Mouse (Mus musculus) heart, postnatal 25 days (tissue): ENCODE data around the gene Slc7a3. TPM values are rescaled to one million over a fixed set of nuclear protein-coding genes. Genes with fewer than 3 reads are reported as not detected.
"Not testable (repeated sequence)": the region's sequence is repeated elsewhere in the genome, so short reads cannot be mapped to it uniquely, and the experiment has no call there.

ENCODE experiments used
- DNase-seq: peaks from one replicate; pipeline ENCODE4 v3.0.0; 2022; ENCODE audit warnings: low spot score
- intact Hi-C: fragments of 180-260 bp; cut with DNase I; formaldehyde crosslinking; loops from one replicate; pipeline ENCODE4 v1.15.1; 2025
- total RNA-seq, 2 experiments: library from RNA; stranded (reverse); gene quantifications; 2 replicates each; pipeline ENCODE4 v1.2.3; 2021

Gene Slc7a3
- under 1 TPM in 1 of 2 experiments, not detected in 1; 0.29 TPM for total RNA-seq

DNA sequence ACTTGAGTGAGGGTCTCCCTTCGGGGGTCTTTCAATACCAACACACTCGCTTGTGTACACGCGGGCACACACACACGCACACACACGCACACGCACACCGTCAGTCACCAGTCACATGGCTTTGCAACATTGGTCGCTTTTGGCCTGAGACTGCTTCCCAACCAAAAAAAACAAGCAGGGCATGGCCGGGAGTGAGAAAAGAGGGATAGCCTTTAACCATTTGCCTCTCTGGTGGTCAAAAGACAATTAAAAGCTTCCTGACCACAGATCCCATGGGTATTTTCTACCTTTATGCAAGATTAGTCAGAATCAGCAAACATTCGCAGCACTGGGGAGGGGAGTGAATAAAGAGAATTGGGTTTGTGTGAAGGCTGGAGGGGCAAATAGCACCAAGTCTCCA, at the start of gene Slc7a3:
TSS of gene Slc7a3 (minus strand) at position 101 of the 400 bp plus-strand sequence.
- DNase-seq = no peak
- intact Hi-C loops = no loop called here

DNA sequence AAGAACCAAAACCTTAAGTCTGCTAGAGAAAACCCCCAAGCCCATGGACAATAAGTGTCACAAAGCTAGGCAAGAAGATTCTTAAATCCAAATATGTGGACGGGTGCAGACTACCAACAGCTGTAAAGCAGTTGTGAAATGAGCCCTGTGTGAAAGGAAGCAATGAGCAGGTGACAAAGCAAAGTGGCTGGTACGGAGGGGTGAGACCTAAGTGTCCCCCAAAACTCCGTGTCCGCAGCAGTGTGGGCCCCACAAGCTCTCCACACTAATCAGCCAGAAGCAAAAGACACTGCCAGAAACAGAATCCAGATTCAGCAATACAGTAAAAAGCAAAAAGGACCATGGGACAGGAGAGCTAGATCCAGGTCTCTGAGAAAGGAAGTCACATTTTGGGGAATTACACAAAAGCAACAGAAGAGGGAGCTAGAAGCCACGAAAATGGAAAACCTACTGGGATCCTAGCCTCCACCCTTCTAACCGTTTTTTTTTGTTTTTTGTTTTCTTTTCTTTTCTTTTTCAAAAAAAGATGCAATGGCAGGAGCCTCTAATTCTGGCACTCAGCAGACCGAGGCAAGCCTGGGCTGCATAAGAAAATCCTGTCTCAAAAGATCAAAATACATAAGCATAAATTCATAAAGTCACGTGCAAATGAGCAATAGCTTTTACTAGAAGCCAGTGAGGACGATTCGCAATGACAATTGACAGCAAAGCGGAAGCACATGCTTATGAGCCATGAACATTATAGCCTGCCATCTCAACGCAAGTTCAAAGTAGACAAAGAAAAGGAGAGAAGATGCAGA, 46.4 kb upstream of the Slc7a3 start:
- intact Hi-C loops = loop anchor here (1.0 to 10.0 kb wide), 3 partner anchors 155 to 293 kb away; partner anchors contain the start of genes Nono and Zmym3
- DNase-seq = no peak

DNA sequence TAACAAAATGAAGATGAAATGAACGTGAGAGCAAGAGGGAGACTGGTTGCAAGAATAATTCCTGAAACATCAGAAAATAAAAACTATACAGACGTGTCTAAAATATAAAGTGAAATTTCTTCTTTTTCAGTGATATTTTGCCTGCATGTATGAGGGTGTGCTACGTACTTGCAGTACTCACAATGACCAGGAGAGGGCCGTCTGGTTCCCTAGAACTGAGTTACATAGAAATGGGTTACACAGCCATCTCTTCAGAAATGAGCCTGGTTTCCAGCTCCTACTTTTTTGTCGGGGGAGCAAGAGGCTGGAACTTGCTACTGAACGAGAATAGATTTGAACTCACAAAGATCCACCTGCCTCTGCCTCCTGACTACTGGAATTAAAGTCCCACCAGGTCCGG, 45.2 kb upstream of the Slc7a3 start:
- no peak for DNase-seq
- intact Hi-C loops = loop anchor here (5.0 to 10.0 kb wide), 2 partner anchors 156 to 294 kb away; partner anchors contain the start of genes Nono and Zmym3

DNA sequence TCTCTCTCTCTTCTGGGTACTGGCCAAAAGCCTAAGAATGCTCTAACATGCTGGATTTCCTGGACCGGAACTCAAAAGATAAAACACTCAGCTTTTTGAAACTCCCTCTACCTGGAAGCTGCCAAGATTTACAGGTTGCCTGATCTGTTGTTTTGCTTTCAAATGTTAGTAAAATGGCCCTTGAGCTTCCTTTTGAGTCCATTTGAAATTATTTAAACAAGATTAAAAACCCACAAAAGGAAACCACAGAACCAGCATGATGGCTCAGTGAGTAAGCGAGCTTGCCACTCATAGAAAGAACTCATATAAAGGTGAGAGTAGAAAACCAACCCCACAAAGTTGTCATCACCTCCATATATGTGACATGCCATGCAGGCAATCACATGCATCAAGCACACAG, 42.7 kb upstream of the Slc7a3 start:
- DNase-seq = no peak

DNA sequence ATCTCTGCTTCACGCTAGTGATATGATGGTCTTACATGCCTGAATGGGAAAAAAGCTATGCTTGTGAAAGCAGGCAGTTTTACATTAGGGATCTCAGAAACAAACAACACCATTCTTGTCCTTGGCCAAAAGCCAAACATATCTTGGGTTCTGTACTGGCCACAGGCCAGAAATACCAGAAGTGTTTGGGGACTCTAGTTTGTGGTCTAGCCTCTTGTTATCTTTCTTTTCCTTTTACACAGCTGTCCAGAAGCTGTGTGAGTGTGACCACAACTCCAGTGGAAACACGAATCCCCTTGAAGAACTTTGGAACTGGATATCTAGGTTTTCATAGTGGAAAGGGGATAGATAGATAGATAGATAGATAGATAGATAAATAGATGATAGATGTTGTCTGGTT, 41.2 kb upstream of the Slc7a3 start:
- no peak for DNase-seq
- intact Hi-C loops = no loop called here

More for the DNA sequence above, 42.7 kb upstream of the Slc7a3 start:
- intact Hi-C loops = no loop called here

DNA sequence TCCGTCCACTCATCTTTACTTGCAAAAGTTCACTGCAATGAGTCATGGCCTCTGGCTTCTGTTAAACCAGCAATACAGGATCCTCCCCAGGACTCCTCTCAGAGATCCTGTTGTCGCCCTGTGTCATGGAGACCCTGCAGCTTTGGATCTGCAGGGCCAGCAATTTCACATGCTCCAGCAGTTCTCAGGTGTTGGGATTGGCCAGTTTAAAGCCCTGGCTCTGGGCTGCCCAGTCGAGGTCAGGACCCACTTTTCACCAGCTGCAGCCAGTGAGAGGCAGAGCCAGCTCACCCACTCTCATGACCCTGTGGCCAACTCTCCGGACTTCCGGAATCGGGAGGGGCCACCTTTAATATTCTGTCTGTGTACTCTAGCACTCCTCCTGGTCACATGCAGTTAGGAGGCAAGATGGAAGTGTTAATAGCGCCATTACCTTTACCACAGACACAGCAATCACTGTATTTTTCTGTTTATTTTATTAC, 40.7 kb upstream of the Slc7a3 start:
- DNase-seq = peak; percentile 2
- intact Hi-C loops = no loop called here

DNA sequence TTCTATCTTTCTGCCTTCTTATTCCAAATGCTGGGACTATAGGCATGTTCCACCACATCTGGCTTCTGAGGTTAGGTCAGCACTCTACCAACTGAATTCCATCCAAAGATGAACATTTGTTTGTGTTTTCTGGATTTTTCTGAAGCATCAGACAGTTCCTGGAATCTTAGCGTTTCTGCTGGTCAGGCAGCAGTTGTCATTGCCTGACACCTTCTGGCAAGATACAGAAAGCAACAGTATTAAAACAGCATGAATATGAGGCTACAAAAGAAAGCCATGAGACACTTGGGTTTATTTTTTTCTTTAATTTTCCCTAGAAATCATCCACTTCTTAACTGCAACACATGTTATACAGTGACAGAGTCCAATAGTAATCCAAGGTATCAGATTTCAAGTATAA, 34.7 kb upstream of the Slc7a3 start:
- no peak for DNase-seq
- intact Hi-C loops = no loop called here

DNA sequence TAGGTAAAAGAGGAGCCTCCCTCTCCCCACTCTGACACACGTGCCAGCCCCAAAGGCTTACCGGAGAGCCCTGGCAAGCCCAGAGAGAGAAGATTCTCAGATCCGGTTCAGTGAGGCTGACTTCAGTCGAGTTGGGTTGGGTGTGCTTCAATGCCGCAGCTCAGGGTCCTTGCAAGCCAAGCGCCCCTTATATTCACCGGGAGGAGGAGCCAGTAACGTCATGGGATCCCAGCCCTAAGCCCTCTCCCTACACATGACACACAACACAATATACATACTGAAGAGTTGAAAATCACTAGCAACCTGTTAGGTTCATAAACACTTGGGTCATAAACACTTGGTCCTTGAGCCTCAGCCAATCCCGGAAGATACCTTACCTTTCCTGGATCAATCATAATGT, 609 bp downstream of the Slc7a3 start:
- DNase-seq, intact Hi-C loops: not testable (repeated sequence)

DNA sequence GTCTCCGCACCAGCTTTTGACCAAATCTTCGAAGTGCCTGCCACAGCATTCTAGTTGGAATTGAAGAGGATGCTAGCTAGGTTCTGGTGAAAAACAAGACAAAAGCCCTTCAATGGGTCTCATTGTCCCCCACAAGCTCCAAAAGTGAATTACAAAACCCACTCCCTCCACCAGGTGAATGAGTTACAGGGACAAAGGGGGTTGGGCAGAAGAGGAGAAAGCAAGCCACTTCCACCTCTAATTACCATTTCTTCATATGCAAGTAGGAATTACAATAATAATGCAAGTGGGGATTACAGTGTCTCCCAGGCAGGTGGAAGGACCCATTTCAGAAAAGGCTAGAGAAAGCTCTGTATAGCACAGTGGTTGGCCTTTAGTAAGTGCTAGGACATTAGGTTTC, 1.6 kb downstream of the Slc7a3 start:
- DNase-seq = no peak
- intact Hi-C loops = no loop called here

DNA sequence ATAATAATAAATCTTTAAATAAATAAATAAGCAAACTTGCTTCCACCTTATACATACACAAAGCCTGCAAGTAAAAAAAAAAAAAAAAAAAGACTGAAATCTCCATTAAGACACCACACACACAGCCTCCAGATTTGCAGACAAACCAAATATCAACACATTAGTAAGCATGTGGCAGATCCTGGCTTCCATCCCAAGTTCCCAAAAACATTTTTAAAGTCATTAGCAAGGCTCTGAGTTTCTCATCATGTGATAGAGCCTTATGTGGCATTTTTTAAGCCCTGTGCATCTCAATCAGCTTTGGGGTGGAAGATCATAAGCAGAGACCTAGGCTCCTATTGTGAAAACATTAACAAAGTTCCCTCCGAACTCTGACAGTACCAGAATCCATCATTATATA, 20.6 kb downstream of the Slc7a3 start:
- no peak for DNase-seq
- intact Hi-C loops = no loop called here

DNA sequence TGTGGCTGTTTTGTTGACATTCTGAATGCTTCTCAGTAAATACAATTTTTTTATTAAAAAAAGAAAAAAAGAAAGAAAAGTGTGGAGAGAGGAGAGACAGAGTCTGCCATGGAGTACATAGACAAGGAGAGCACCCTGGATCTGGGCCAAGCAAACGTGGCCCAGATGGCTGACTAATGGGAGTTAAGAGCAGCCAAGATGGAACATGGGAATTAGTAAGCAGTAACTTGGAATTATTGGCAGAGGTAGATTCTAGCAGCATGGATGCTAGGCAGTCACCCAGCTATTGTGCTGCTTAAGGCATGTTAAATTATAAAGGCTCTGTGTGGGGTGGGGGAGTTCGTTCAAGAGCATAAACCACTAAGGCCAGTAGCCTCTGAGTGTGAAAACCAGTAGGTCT, 22.3 kb downstream of the Slc7a3 start:
- intact Hi-C loops = no loop called here
- DNase-seq = no peak

DNA sequence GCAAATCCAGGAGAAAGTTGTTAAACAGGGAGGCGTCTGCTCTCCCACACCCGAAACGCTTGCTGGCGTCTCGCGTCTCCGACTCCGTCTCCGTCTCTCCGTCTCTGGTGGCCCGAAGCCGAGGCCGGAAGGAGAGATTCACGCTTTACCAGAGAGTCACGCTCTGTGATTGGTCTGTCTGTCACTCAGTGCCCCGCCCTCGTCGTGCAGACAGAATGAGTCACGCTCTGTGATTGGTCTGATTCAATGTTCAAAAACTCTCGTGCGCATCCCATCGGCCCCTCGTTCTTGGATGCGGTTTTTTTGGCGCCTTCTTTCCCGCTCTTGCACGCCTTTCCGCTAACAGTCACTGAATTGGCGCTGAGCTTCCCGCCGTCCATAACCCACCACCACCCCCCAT, 26.3 kb downstream of the Slc7a3 start, which contains the start of gene Tex11:
TSS of gene Tex11 (minus strand) at position 127 of the 400 bp plus-strand sequence.
- DNase-seq = no peak
- intact Hi-C loops = no loop called here

Other genes starting within 250 kb of the Slc7a3 start
- under 1 TPM; 0.14 to 0.16 TPM for gene Tex11, start 26.4 kb downstream of the Slc7a3 start, total RNA-seq
- 10 to 100 TPM; 34.9 to 35.5 TPM for gene Snx12, start 136.5 kb upstream of the Slc7a3 start, total RNA-seq
- gene Foxo4, start 168.5 kb upstream of the Slc7a3 start, total RNA-seq = 10 to 100 TPM; 48.5 to 53.7 TPM
- not detected for gene Gm614, start 178.0 kb upstream of the Slc7a3 start, total RNA-seq
- 10 to 100 TPM in 1 of 2 experiments, 1 to 10 TPM in 1; 8.2 to 10.0 TPM for gene Il2rg, start 182.2 kb upstream of the Slc7a3 start, total RNA-seq
- gene Gm20489, start 183.0 kb upstream of the Slc7a3 start, total RNA-seq = not detected
- gene Med12, start 188.0 kb upstream of the Slc7a3 start, total RNA-seq = 10 to 100 TPM; 20.1 to 22.6 TPM
- under 1 TPM; 0.59 to 0.91 TPM for gene Nlgn3, start 213.1 kb upstream of the Slc7a3 start, total RNA-seq